Mouse (Mus musculus) T-cell, adult 2 months (primary cell): Measurements from ENCODE around the gene Aldh3a1.

Experiments
- DNase-seq: peaks from one replicate; pipeline ENCODE4 v3.0.0; 2022; ENCODE audit warnings: low spot score

Aldh3a1 gene

DNA sequence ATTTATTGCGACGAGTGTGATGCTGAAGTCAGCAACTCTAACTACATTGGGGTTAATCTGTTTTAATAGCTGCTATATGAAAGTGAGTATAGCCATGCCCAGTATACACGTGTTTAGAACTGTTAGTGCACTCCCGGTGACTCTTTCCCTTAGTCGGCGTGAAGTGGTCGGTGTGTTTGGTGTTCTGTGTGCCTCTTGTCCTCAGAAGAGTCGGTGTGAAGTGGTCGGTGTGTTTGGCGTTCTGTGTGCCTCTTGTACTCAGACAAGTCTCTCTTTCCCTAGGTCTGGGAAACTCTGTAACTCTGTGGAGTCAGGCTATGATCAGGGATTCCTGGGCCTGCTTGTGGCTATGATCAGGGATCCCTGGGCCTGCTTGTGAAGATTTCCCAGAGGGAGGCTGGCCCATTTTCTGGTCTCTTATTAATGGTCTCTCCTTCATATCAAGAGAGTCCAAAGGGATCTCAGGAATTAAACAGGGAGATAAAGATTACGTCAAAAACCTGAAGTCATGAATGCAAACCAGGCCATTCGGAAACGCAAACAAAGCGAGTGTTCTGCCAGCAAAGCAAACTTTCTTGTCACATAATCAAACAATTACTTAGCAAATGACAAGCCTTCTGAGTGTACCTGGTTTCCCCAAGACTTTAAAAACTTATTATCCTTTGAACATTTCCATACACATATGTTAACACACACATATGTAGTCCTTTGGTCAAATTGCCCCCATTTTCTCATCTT lies 10.6 kb upstream of the Aldh3a1 start:
- DNase-seq: no peak

DNA sequence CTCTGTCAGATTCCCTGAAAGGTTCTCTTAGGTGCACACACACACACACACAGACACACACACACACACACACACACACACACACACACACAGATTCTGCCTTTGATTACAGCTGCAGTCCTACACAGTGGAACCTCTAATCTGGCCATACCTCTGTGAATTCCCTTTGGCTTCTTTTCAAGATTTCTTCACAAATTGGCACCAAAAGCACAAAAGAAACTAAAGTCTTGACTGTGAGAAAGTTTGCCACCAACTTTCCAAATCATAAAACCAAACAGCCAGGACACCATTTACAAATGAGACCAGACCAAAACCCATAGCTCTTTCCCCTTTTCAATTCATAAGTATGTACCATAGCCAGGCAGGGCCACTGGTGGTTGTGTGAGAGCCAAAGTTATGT lies 9.4 kb upstream of the Aldh3a1 start:
- no peak for DNase-seq

DNA sequence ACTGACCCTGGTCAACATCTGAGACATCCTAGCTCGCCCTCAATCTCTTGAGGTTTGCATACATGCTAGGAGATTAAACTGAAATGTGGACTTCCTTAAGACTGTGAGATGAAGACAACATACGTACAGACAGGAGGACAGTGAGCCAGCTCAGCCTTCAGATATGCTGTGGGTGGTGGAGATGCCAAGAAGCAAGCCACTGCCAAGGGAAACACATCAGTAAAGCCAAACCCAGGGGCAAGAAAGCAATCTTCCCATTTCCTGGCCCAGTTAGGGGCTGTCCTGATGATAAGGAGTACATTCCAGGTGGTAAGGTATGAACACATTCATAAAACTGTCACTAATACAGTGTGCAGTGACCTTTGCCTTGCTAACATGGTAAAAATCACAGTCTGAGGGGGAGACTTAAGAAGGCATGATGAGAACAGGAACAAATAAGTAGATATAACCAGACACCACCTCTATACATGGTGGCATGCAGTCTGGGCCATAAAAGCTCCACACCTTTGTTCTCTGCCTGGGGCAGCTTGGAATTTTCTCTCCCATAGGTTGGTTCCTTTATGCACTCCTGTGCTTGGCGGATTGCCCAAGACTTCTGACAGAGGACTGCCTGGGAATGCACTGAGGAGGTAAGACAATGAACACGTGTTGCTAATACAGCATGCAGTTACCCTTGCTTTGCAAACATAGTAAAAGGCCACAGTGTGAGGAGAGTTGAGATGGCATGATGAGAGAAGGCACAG lies 7.5 kb upstream of the Aldh3a1 start:
- DNase-seq: no peak

DNA sequence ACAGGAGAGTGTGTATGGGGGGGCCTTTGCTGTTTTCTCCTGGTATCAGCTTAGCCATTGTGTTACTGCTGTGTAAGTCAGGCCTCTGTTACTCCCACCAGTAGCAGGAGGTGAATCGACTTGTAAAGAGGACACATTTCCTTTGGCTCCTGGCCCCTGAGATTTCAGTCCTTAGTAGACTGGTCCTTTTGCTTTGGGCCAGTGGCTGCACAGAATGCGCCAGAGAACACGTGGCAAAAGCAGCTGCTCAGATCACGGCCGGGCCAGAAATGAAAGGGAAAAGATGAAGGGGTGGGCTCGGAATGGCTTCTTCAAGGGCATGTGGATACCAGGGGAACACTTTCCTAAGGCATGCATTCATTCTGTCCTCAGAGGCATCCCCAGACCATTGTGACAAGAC lies 5.2 kb upstream of the Aldh3a1 start:
- DNase-seq: no peak

DNA sequence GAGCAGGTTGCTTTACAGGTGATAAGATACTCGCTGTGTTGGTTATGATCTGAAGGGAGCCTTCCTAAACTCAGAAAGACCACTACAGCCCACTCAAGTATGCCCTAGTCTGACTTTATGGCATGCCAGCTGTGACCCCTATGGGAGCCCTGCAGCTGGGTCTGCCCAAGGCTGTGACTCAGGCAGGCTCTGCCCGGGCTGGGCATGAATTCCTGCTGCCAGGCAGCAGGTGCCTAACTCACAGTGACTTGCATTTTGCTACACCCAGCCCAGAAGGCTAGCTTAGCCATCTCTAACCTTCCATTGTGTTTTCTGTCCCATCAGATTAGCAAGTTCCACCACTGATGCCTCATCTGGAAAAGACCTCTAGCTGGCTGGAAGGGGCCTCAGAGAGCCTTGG lies 4.5 kb upstream of the Aldh3a1 start:
- DNase-seq: no peak

DNA sequence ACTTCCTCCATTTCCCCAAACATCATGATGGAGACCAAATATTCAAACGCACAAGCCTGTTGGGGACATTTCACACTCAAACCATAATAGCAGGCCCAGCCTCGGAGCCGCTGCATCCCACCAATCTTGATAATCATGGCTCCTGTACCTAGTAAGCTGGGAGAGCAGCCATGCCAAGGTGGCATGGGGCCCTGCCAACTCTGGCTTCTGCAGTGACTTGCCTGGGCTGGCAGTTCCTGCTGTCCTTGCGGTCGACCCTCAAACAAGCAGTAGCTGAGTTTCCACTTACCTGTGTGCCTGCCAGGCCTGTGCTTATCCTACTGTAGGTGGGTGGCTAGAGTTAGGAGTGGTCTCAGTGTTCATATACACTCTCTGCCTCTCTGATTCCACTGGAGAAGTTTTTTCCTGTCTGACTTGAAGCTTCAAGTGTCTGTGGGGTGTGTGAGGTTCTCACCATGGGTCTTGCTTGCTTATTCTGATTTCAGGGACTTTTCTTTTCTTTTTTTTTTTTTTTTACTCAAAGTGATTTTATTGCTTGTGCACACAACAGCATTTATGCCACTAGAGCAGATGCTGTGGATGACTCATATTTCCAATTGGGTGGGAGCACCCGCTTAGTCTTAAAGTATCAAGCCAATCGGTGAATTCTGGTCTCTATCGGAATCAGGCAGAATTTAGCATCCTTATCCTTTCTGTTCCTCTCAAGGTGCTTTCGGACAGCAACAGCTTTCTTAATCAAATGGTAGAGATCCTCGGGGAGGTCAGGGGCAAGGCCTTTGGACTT lies 2.0 kb upstream of the Aldh3a1 start:
- DNase-seq: no peak

DNA sequence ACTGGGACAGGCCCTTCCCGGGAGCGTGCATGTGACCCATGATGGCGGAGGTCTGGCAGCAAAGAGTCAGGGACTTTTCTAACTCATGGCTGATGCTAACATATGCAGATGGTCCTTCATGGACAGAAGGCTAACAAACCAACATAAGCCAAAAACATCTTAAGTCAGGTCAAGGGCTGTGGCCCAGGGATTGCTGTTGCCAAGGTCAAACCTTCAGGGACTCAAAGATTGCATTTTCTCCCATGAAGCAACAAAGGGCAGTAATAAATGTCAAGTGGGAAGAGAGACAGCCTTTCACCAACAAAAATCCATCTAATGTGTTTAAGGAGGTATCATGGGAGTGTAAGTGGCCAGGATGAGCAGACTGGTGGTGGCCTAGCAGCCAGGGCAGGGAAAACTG lies 1.2 kb upstream of the Aldh3a1 start:
- DNase-seq: no peak

DNA sequence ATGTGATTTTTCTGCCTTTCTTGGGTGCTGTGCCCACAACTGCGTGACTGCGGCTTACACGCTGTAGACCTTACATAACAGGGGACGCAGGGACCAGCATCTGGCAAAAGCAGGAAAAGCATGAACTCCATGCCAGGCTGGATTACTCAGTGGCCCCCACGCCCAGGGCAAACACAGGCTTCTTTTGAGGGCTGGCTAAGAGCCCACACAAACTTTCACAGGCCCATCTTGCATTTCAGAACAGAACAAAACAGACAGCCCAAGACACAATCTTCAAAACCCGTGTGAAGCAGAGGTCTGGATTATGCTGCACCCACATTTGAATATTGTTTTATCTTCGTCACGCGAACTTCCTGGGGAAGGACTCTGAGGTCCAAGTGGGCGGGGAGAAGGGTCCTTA lies 979 bp downstream of the Aldh3a1 start:
- no peak for DNase-seq

DNA sequence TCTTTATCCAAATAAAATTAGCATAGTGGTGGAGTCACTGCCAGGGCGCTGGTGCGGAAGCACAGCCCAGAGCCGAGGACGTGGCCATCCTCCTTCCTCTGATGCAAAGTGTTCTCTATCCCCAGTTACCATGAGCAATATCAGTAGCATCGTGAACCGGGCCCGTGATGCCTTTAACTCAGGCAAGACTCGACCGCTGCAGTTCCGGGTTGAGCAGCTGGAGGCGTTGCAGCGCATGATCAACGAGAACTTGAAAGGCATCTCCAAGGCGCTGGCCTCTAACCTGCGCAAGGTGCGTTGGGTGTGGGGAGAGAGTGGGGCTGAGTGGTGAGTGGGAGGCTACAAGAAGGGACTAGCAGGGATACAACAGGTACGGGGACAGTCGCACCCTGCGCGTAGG lies 4.8 kb downstream of the Aldh3a1 start:
- no peak for DNase-seq

DNA sequence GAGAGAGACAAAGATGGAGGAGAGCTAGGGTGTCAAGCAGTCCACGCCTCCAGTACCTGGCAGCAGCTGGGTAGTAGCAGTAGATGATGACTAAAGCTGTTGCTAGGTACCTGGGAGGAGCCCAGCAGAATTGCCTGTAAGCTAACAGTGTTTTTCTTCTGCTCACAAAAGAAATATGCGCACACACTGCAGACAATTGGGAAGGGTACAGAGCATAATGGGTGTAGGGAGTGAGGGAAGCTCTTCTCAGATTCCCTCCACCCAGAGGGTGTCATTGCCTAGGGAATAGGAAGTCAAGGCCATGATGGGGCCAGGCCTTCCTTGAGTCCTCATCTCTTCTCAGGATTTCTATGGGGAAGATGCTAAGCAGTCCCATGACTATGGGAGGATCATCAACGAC lies 8.6 kb downstream of the Aldh3a1 start:
- DNase-seq: no peak

DNA sequence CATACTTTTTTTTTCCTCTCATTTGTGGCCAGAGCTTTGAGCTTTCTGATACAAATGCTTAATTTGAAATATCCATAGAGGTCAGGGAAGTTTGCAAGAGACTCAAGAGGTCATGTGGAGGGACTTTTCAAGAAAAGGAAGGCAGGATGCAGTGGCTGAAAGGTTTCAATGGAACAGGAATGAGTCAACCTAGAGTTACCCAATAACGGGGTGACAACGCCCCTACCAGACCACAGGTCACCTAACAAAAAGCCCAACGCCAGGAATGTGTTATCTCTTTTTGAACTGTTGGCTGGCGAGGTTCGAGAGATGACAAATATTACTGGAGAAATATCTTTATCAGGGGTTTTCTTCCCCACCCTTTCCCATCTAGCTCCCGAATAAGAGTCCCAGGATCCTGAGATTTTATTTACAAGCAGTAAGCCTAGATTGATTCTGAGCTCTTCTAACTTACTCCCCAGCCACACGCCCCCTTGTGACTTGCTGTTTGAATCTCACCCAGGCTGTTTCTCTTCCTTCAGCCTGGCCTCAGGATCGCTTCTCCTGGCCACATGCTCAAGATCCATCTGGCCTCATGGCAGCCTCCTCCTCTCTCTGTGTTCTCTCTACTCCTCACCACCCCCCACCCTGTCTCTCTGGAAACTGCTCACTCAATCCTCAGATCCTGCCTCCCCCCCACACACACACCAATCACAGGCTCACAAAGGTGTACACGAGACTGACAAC lies 13.0 kb downstream of the Aldh3a1 start:
- no peak for DNase-seq

DNA sequence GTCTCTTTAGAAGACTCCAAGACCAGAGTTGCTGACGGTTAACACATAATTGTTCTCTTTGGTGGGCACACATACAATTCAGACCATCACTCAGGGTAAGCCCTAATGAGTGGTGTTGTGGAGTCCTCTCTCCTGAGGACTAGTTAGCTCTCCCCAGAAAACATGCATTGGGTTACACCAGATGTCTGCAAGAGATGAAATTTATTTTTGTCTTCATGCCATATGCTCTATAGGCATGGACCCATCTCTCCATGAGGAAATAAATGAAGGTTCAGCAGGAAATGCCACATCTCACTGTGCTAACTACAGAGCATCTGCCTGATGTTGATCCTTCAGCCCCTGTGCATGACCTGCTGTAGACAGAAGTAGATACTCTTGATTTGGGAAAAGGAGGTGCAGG lies 14.7 kb downstream of the Aldh3a1 start:
- no peak for DNase-seq

DNA sequence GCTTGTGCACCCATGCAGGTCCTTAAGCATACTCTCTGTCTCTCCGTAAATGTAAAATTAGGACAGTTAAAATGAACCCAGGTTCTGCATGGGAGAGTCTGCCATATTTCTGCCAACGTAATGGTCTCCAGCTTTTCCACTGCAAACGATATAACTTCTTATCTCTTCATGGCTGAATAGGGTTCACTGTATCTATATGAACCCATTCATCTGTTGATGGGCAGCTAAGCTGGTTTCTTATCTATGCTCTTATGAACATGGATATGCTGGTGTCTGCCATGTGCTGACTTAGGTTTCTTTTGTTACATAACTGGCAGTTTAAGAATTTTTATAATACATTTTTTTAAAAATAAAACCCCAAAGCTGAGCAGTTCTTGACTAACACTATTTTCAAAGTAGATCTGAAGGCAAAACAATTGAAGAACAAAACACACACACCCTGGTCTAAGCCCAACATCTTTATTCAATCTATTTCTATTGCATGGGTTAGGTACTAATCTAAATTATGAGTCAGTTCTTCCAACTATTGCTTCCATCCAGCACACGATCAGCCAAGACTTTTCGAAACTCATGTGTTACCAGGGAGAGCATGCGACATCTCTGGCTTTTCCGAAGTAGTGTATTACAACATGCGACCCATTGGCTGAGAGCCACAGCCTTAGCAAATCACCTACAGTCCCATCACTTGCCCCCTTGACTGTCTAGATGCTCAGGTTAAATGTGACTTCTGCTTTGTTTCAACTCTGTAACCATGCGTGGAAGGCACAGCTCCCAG lies 15.8 kb downstream of the Aldh3a1 start:
- no peak for DNase-seq

DNA sequence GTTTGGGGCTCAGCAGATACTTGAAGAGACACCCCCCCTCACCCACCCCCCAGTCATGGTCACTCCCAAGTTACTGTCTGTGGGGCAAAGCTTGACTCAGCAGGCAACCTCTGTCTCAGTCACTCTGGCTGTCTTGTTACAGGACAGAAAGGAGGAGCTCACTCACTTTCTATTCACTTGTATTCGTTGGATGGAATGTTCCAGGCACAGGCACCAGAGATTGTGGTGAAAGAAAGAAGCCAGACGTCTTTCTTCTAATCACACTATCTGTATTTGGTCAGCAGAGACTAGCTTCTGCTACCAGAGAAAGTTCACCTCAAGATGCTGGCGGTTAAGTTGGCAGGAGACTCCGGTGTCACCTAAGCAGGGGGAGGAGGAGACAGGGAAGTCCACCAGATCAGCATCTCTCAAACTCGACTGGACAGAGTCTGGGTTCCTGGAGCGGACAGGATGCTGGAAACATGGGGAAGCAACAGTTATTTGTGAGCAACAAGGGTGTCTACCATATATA lies 17.0 kb downstream of the Aldh3a1 start:
- DNase-seq: no peak

DNA sequence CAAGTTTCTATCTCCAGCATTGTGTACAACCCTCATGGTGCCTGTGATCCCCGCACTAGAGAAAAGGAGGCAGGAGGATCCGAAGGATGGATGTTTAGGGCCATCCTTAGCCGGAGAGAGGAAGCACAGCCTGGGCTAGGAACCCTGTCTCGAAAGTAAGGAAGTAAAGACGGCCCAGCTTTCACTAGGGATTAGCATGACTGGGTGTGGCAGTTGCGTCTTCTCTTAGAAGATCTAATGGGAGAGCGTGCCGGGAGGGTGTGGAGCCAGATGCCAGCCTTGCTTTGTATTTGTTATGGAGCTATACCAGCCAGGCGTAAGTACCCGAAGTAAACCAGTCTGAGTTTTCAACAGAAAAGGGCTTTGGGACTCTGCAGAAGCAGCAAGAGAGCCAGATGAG lies 17.6 kb downstream of the Aldh3a1 start:
- no peak for DNase-seq

DNA sequence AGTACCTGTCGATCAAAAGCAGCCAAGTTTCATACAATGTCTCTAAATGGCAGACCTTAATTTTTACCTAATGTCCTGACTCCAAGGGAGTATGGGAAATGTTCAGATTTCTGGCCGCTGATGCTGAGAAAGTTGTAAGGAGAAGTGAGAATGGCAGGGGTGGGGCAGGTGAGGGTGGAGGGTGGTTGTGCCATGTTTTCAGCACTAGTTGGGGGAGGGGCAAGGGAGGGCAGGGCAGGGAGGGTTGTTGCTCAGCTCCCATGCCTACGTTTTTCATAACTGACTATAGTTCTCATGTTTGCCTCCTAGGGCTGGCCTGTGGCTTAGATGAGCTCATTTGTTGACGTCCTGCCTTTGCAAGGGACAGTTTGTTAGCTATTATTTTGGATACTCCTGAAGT lies 18.2 kb downstream of the Aldh3a1 start:
- no peak for DNase-seq

DNA sequence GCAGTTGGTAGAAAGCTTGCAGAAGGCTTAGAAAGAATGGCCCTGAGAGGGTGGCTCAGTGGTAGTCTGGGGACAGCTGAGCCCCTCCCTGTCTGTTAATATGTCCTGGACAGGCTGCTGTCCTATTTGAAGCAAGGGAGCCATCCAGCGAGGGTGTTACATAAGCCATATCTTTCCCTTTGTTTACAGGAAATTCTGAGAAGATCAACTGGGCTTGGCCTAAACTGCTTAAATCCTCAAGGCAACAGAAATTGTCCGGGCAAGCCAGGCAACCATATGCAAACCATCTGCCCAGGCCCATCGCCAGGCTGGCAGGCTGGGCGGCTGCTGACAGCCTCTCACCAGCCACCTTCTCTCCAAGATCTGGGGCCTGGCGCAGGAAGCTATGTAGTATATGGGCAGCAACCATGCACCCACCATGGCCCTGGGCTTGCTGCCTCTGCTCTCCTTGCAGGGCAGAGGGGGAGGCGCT lies 18.6 kb downstream of the Aldh3a1 start:
- no peak for DNase-seq

DNA sequence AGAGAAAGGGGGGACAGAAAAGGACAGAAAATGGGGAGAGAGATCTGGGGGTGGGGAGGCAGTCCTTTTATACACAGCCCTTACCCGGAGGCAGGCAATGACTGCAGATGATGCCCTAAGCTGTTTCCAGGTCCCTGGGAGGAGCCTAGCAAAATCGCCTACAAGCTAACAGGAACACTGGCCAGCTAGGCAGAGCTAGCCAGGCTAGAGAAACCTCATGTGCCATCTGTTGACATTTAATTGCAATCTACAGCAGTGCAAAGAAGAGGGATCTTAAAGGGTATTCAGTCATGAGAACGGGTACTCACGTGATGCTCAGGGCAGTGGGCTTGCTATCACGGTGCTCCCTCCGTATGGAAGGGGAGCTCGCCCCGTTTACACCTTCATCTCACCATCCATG lies 20.5 kb downstream of the Aldh3a1 start:
- DNase-seq: no peak

DNA sequence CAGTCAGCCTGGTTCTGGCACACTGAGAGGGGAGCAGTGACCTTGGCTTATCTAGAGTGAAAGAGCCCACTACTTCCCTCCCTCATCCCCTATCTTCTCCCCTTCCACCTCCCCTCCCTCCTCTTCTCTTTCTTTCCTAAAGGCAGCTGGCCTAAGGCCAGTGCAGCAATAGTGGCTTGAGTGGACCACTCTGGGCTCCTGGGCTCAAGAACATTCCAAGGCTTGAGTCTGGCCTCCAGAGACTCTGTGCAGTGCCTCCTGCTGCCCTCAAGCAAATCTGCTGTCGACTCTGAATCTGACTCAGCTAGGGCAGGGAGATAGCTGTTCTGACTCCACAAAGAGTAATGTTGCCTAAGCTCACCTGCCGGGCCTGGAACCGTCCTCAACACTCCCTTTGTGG lies 21.1 kb downstream of the Aldh3a1 start:
- no peak for DNase-seq

DNA sequence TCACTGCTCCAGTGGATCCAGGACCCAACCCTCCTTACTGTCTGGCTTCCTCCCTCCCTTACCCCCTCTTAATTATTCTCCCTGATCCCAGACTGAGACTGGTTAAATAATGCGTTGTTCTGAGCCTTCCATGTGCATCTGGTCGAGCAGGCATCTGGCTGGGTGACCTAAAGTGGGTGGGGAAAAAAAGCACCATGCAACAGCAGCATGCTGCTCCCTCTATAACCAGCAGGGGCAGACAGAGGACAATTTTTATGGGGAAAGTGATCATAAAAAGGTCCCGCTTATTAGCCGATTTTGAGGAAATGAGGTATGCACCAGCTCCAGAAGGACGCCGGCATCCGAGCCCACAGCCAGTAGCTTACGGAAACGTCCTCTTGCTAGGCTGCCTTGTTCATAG lies 24.0 kb downstream of the Aldh3a1 start:
- peak; percentile 25 for DNase-seq

DNA sequence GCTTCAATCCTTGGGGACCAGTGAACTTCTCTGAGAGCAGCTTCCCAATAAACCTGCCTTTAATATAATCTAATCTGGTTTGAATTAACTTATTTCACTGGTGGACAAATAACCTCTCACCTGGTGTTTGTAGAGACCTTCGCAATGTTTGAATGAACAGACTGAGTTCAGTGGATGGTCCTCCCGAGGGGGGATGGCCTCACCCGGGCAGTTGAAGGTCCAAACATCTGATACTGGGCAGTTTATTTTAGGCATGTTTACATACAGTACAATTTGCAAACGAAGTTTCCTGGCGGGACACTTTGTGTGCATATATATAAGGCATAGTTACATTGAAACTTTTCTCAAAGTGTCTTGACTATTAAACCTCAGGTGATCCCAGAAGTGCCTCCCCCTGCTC lies 26.8 kb downstream of the Aldh3a1 start:
- DNase-seq: no peak
